8 mouse cellular contexts compared by ENCODE assay signal in the genomic region with DNA sequence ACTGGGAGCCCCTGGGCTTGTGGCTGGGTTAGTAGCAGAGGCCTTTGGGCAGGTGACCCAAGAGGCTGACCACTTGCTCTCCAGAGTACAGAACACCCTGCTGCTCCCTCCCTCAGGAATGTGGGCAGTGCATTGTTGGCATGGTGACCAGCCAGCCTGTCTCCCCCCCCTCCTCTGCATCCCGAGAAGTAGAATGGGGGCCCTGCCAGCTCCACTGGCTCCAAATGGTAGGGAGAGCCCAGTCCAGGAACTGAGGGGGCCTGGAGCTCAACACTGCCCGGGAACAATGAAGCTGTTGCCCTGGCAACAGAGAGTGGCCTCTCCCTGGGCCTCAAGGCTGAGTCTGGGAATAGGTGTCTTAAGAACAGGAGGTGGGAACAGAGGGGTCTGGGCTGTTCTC.
DNase-seq lines count a peak whose midpoint lies in the region; ATAC-seq lines count a peak whose summit lies in the region.

No protein-coding gene starts in this region.

- ATAC-seq in erythroblast, adult 5-6 weeks (replicated peaks; ENCODE audit: low FRiP score, poor library complexity, severe bottlenecking), result no peak

- DNase-seq in adrenal gland, adult 2 months, result peak; percentile 37
- no peak for DNase-seq in adrenal gland, postnatal 4 days (ENCODE audit: low spot score in 2 of 2)
- peak; percentile 80 to 83 for DNase-seq in right cerebral cortex, postnatal 10 days (ENCODE audit: low spot score in 2 of 2)
- DNase-seq in right cerebral cortex, postnatal 36 days (ENCODE audit: low spot score in 2 of 2), result no peak
- DNase-seq in kidney, adult 11 months, result peak; percentile 83
- DNase-seq in lung, postnatal 4 days, result peak; percentile 26 to 46
- no peak for DNase-seq in urinary bladder, postnatal 25 days (ENCODE audit: low spot score)

Comparison
In these comparisons a context has a peak if more than half of its experiments do, and no peak if none do; other contexts are left out.
1. DNase-seq: peak in adrenal gland, adult 2 months (single experiment), right cerebral cortex, postnatal 10 days (2 of 2), kidney, adult 11 months (single experiment) and lung, postnatal 4 days (2 of 2); none in adrenal gland, postnatal 4 days (0 of 2), right cerebral cortex, postnatal 36 days (0 of 2) and urinary bladder, postnatal 25 days (single experiment).